Mouse (Mus musculus) monocyte, adult 2 months (primary cell): ENCODE data around the gene Mre11a.
"Not testable (repeated sequence)": the region's sequence is repeated elsewhere in the genome, so short reads cannot be mapped to it uniquely, and the experiment has no call there.

Source experiments
- DNase-seq, 2 experiments: peaks; one replicate each; pipeline ENCODE4 v3.0.0; 2022; ENCODE audit warnings: low spot score in 2 of 2, low read depth in 1 of 2

The Mre11a gene

DNA sequence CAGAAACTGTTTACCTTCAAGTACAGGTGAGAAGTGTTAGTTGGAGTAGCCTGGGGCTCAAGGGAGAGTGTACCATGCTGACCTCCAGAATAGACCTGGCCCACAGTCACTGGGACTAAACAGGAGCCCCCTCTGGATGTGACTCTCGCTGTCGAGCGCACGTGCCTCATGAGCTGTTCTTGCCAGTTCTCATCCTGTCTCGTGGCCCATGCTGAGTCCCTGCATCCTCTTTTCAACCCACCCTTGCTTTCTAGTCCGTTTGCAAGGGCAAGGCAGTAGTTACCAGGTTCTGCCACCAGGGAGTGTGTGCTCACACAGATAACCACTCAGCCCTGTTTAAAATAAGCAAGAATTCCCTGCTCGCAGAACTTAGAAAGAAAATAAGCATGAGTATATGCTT is 82.5 kb downstream of the Mre11a start:
- peak in 1 of 2 experiments; percentile 33 for DNase-seq

GRCm38 (mm10) chr9:14868326-14868725 is 83.9 kb downstream of the Mre11a start:
- DNase-seq: no peak

- no peak for DNase-seq
Observed at GRCm38 (mm10) chr9:14870377-14870776, 85.9 kb downstream of the Mre11a start.

- DNase-seq: no peak
Observed at GRCm38 (mm10) chr9:14870802-14871201, 86.3 kb downstream of the Mre11a start.

DNA sequence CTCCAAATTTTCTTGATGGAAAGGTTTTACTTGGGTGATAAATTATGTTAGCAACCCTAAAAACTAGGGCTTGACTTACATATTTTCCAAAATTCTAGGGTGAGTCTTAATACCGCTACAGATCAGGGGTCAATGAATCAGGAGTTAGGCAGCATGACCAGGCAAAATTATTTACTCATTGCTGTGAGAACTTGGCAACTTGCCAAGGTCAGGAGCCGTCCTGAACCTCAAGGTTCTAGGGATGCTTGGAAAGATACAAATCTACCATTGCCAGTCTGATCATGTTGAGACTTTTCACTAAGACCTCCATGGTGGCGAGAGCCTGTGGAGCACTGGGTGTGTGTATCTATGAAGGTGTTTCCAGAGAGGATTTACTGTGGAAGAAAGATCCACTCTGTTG is 87.1 kb downstream of the Mre11a start:
- DNase-seq: no peak

GRCm38 (mm10) chr9:14872181-14872930 is 87.9 kb downstream of the Mre11a start:
- no peak for DNase-seq

DNA sequence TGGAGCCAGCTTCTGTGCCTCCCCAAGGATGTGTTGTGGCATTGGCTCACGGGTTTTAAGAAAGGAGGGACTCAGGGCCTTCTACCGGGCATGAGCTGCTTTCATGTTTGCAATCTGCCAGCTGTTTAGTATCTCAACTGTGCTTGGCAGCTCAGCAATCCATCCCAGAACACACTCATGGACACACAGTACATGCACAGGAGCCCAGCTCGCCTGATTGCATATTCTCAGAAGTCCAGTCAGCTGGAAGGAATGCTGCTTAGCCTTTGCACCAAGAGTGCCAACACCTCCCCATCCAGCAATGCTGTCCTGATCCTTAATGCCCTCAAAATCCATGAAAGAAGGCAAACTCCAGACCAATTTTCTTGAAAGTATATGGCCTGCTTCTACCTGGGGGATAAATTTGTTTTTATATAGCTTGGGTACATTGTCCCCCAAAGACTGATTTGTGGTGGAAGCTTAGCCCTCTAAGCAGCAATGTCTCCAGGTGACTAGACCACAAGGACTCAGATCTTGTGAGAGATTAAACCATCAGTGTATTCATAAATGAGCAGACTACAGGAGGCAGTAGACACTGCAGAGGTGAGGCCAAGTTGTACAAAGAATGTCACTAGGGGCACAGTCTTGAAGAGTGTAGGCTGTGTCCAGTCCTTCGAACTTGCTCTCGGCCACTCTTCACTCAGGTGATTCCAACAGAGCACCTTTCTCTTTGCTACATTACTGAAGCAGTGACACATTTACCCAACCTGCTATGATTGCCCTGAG is 91.5 kb downstream of the Mre11a start:
- no peak for DNase-seq

GRCm38 (mm10) chr9:14876566-14876965 is 92.1 kb downstream of the Mre11a start:
- not testable (repeated sequence) for DNase-seq

GRCm38 (mm10) chr9:14884641-14885040 is 100.2 kb downstream of the Mre11a start:
- no peak for DNase-seq

DNA sequence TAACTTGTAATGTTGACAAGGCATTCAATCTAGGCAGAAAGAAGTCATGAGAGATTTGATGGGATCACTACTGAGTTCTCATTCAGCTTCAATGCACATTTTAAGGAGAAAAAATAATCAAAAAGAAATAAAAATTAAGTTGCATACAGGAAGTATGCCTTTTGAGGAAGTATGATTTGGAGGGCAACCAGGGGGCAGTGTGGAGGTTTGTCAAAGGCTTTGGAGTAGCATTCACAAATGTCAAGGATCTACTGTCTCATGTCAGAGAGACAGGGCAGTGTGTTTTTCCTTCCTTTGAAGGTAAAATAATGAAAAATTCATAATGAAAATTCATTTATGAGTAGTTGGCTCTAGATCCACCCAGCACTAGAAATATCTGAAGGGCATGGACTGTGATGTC is 100.7 kb downstream of the Mre11a start:
- no peak for DNase-seq

DNA sequence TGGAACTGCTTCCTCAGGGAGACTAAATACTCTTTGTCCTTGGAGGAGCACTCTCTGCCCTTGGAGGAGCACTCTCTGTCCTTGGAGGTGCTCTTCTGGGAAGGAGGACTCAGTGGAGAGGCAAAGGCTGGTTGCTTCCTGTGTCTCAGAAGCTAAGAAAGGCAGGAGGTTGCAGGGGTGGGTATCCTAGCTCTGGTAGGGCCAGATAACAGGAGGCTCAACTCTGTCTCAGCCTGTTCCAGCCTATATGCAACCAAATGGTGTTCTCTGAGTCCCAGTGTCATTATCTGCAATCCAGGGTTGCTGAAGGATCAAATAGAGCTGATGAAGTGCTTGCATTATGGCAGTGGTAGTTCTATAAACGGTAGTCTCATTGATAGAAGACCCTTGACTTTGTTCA is 101.5 kb downstream of the Mre11a start:
- no peak for DNase-seq
